Mouse (Mus musculus): Measurements from ENCODE around the gene Nuak1.
A peak's percentile ranks its signal among the peaks of the same experiment; 100 is the strongest.

Nuak1 gene

DNA sequence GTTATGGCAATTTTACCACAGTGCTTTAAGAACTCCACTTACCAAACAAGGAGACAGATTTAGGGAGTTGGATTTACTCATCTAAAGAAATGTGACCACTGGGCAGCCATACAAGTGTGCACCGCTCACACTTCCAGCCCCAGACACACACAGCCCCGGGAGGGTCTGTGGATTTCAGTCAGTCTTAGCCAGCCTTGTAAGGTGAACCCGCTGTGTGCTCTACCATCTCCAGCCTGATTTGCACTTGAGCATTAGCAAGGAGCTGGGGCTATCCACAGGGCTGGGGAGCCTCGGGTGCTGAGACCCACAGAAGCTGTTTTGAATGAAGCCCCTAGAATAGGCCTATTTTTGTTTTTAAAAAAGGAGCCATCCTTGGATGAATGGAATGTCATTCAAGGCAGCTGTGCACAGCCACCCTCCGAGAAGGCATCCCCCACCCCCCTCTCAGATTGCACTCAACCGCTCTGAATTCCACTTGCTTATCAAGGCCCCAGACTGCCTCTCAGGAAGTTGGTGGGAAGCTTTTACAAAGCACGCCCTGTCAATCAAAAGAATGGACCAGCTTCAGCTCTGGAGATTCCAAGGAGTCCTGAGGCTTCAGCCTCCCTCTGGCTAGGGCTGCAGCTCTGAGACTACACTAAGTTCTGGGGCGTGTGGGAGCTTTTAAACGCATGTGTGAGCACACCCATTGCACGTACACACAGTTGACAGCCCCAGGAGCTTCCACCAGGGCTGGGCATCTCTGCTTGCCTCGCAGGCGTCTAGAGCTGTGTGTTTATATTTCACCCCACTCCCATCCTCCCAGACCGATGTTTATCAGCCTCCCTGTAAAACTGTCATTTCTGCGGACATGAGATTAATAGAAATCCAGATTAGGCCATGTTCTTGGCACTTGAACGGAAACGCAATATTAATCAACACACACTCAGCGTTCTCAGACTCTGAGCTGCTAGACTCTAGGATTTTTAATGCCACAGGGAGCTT, 57.2 kb downstream of the Nuak1 start:
- peak; percentile 77 for DNase-seq (ENCODE audit: low read depth, low spot score)

DNA sequence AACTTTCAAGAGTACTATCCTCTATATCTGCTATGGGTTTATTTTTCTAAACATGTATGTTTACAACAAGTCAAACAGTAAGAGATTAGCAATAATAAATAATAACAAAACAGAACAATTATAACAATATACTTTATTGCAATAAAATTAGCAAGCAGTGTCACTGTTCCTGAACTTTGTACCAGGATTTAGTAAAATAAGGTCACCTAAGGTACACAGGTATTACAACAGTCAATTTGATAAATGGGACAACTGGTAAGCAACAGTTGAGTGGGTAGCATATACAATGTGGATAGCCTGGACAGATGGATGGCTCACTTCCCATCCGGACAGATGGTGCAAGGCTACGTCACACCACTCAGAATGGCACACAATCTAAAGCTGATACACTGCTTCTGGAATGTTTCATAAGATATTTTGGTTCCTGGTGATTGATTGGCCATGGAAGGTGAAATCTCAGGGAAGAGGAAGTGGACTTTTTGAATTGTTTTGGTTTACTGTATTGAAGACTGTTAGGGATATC, 59.1 kb downstream of the Nuak1 start:
- no peak for DNase-seq (ENCODE audit: low read depth, low spot score)

- no peak for DNase-seq (ENCODE audit: low read depth, low spot score)
Observed at GRCm38 (mm10) chr10:84379366-84379765, 61.0 kb downstream of the Nuak1 start.

DNA sequence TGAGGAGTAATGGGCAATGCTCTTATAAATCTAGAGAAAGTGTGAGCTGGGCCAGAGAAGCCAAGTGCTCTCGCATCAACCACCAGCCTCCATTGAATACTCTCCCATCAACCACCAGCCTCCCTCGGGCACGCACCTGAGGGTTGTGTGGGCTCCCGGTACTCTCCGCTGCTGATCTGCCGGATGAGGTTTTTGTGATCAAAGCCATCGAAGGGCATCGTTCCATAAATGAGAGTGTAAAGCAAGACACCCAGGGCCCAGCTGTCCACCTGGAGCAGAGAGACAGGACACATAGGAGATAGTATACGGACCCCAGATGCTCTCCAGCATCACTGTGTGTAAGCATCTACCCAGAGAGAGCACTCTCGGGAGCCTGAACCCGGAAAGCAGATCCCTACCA, 62.4 kb downstream of the Nuak1 start:
- no peak for DNase-seq (ENCODE audit: low read depth, low spot score)

- no peak for DNase-seq (ENCODE audit: low read depth, low spot score)
Observed at GRCm38 (mm10) chr10:84376346-84376745, 64.1 kb downstream of the Nuak1 start.

- no peak for DNase-seq (ENCODE audit: low read depth, low spot score)
Observed at GRCm38 (mm10) chr10:84374996-84375395, 65.4 kb downstream of the Nuak1 start.

DNA sequence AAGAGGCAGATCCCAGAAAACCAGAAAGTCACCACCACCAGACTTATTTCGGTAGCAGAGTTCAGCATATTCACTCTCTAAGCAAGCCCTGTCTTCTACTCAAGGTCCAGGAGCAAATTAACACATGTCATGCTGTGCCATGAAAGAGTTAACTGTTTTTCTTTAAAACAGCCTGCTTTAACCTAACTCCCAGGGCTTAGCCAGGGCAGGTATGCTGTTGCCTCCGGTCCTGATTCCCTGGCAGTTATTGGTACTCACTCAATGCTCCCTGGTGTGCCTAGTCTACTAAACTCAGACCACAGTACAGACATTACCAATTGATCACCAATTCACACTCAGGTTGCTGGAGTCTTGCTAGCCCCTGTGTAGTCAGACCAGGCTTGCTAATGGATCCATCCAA, 66.9 kb downstream of the Nuak1 start:
- DNase-seq (ENCODE audit: low read depth, low spot score) = no peak

DNA sequence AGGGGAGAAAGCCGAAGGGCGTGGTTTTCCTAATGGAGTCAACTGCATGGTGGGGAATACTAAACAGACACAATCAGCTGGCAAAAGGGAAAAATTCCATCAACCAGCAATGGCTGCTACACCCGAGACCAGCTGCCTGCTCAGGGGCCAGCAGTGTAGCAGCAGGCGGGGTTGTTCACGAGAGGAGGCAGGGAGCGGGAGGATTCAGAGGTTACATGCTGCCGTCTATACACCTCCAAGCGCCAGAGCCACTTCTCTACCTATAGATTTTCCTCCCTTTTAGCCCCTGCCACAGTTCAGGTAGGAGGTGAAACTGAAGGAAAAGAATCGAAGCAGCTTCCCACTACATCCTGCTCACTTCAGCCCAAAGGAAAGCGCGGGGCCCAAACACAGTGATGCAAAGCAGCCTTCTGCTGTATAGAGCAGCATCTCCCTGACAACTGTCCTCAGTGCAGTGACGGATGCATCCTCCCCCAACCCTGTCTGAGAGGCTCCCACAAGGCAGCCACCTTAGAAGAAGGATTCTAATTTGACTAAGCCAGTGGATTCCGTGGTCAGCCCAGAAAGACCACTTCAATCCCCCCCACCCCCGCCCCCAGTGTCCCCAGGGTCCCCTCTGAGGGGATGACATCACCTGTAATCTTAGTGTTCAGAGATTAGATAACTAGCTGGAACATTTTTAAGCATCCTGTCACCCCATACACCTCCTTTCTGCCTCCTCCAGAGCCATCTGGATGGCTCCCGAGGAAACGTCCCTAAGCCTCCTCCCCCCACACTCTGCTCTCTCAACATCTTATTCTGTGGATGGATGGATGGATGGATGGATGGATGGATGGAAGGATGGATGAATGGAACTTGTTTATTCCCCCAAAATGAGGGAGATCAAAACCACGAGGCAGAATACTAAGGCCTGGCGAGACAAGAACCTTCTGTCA, 68.0 kb downstream of the Nuak1 start:
- DNase-seq (ENCODE audit: low read depth, low spot score) = no peak

- DNase-seq (ENCODE audit: low read depth, low spot score) = peak; percentile 29
Observed at GRCm38 (mm10) chr10:84371681-84372160, 68.7 kb downstream of the Nuak1 start.

DNA sequence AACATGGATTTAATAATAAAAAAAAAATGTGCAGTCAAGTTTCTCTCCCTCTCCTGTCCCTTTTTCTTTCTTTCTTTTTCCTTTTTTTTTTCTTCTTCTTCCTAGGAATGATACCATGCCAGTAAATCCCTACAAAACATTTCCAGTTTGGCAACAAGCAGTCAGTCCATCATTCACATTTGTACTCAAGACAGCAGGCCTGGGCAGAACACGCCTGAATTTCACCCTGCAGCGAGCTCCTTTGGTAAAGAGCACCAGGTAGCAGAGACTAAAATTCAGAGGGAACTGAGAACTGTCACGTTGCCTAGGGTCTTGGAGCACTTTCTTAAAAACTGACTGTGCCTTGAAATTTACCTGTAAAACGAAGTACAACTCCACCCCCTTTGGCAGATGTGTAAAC, 69.2 kb downstream of the Nuak1 start:
- DNase-seq (ENCODE audit: low read depth, low spot score) = no peak

- DNase-seq (ENCODE audit: low read depth, low spot score) = no peak
Observed at GRCm38 (mm10) chr10:84369646-84370314, 70.6 kb downstream of the Nuak1 start.

- no peak for DNase-seq (ENCODE audit: low read depth, low spot score)
Observed at GRCm38 (mm10) chr10:84368185-84368584, 72.2 kb downstream of the Nuak1 start.

GRCm38 (mm10) chr10:84365166-84365865, 75.1 kb downstream of the Nuak1 start:
- no peak for DNase-seq (ENCODE audit: low read depth, low spot score)

GRCm38 (mm10) chr10:84363833-84364232, 76.6 kb downstream of the Nuak1 start:
- no peak for DNase-seq (ENCODE audit: low read depth, low spot score)

- DNase-seq (ENCODE audit: low read depth, low spot score) = no peak
Observed at GRCm38 (mm10) chr10:84360953-84361352, 79.4 kb downstream of the Nuak1 start.

- no peak for DNase-seq (ENCODE audit: low read depth, low spot score)
Observed at GRCm38 (mm10) chr10:84360391-84360790, 80.0 kb downstream of the Nuak1 start.

GRCm38 (mm10) chr10:84358738-84359120, 81.7 kb downstream of the Nuak1 start:
- no peak for DNase-seq (ENCODE audit: low read depth, low spot score)

DNA sequence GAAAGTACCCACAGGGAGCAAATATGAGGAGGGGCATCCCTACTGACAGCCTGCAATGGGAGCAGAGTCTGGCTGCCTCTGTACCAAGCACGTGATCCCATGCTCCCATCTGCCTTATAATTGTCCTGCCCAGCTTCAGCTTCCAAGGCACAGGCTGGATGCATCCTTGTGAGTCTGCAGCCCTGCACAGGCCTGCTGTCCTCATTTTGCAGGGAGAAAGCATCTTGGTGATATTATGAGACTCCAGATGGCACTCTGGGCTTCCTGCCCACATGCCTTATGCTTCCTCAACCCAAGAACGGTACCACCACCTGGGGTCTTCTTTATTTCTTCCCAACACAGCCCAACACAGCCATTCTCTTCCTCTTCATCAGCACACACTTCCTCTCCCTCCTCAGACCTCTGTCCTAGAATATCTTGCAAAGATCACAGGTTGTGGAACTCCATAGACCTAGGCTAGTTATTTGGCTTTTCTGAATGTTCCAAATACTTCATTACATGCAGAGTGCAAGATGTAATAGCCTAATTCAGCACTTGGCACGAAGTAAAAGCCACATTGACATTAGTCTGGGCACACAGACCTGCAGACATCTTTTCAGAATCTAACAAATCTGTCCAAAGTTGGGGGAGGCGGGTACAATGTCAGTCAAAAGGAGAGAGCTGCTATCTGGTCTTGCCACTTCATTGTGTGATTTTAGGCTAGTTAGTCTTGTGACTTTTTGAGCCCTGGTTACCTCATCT, 82.2 kb downstream of the Nuak1 start:
- DNase-seq (ENCODE audit: low read depth, low spot score) = no peak

DNA sequence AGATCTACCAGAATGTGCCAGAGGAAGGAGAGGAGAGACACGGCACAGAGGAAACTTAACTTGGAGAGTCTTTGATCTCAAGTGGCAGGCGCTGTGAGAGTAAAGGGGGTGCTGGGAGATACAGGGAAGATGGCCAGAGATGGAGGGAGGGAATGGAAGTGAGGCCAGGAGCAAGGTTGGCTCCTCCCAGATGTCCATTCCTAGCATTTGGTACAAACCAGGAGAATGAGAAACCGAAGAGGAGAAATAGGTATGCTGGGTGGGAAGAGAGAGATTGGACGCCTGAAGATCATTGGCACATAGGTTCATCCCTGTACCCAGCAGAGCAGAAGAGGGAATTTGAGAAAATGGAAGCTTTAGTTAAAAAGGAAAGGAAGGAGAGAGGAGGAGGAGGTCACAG, 82.8 kb downstream of the Nuak1 start:
- DNase-seq (ENCODE audit: low read depth, low spot score) = no peak

GRCm38 (mm10) chr10:84354323-84354722, 86.1 kb downstream of the Nuak1 start:
- DNase-seq (ENCODE audit: low read depth, low spot score) = no peak

All from ES-CJ7 (cell line).